Mouse (Mus musculus) left cerebral cortex, adult 2 months (tissue): ENCODE data around the gene Nme8. TPM values are rescaled to one million over a fixed set of nuclear protein-coding genes. Genes with fewer than 3 reads are reported as not detected.

Experiments
- DNase-seq, 2 experiments: peaks; one replicate each; pipeline ENCODE4 v3.0.0; 2021 to 2022; ENCODE audit warnings: low spot score in 2 of 2, mixed read lengths in 1 of 2; ENCODE audit errors: extremely low spot score in 1 of 2
- H3K27ac ChIP-seq: fragments of 200-600 bp; 2 replicates; pipeline ENCODE4 v1.8.1; 2022
- H3K4me3 ChIP-seq: fragments of 200-600 bp; 2 replicates; pipeline ENCODE4 v1.8.1; 2022
- CTCF ChIP-seq: fragments of 200-600 bp; IDR thresholded peaks from 2 replicates; pipeline ENCODE4 v1.8.1; 2022; ENCODE audit warnings: antibody characterized with exemption, mild to moderate bottlenecking, moderate library complexity
- intact Hi-C: fragments of 180-260 bp; cut with DNase I; formaldehyde crosslinking; loops from one replicate; pipeline ENCODE4 v1.15.1; 2025
- long read RNA-seq, 2 experiments: library from polyadenylated mRNA; stranded (forward); transcript quantifications; one replicate each; pipeline ENCODE4 v2.0.0; 2021; ENCODE audit warnings: borderline mapping rate in 2 of 2
- total RNA-seq, 2 experiments: library from RNA; stranded (reverse); gene quantifications; 2 replicates each; pipeline ENCODE4 v1.2.3; 2021

The Nme8 gene
- total RNA-seq, result not detected
- long read RNA-seq, experiment 1, result 0 reads
- long read RNA-seq, experiment 2, result 0 reads

- H3K27ac ChIP-seq, result no peak within 1 kb of the TSS
These were observed at the start of gene Nme8 for GRCm38 (mm10) chr13:19697790-19698189. Gene Nme8, minus strand, starts transcription at chr13:19697794.

GRCm38 (mm10) chr13:19745741-19746140, 48.1 kb upstream of the Nme8 start:
- DNase-seq, result no peak
- intact Hi-C loops, result no loop called here
- H3K4me3 ChIP-seq, result no peak overlapping the region
- H3K27ac ChIP-seq, result no peak overlapping the region
- no peak for TF ChIP-seq CTCF

More at GRCm38 (mm10) chr13:19697790-19698189, at the start of gene Nme8:
- intact Hi-C loops, result loop anchor here (1.0 to 10.0 kb wide), 4 partner anchors 575 to 1357 kb away; no protein-coding TSS in a partner anchor
- no peak for DNase-seq
- H3K4me3 ChIP-seq, result no peak within 1 kb of the TSS
- no peak for TF ChIP-seq CTCF

GRCm38 (mm10) chr13:19744536-19744935, 46.9 kb upstream of the Nme8 start:
- TF ChIP-seq CTCF, result no peak
- no peak overlapping the region for H3K27ac ChIP-seq
- intact Hi-C loops, result no loop called here
- no peak overlapping the region for H3K4me3 ChIP-seq
- no peak for DNase-seq

GRCm38 (mm10) chr13:19734597-19734996, 37.0 kb upstream of the Nme8 start:
- Histone ChIP-seq H3K4me3 (no peak overlapping the region), H3K27ac (no peak overlapping the region)
- no peak; the same call in 1 of the 2 replicates for TF ChIP-seq CTCF
- intact Hi-C loops, result no loop called here
- no peak for DNase-seq

GRCm38 (mm10) chr13:19730826-19731225, 33.2 kb upstream of the Nme8 start:
- Histone ChIP-seq H3K27ac (no peak overlapping the region), H3K4me3 (no peak overlapping the region)
- no peak for TF ChIP-seq CTCF
- DNase-seq, result no peak
- intact Hi-C loops, result no loop called here

- no peak for DNase-seq
- intact Hi-C loops, result no loop called here
- no peak for TF ChIP-seq CTCF
- H3K4me3 ChIP-seq, result no peak overlapping the region
- H3K27ac ChIP-seq, result no peak overlapping the region
These were observed 21.4 kb upstream of the Nme8 start for GRCm38 (mm10) chr13:19718954-19719353.

- intact Hi-C loops, result no loop called here
- no peak overlapping the region for H3K4me3 ChIP-seq
- no peak overlapping the region for H3K27ac ChIP-seq
- TF ChIP-seq CTCF, result no peak
- DNase-seq, result no peak
These were observed 19.6 kb upstream of the Nme8 start for GRCm38 (mm10) chr13:19717201-19717600.

- H3K27ac ChIP-seq, result no peak overlapping the region
- no peak for DNase-seq
- no peak for TF ChIP-seq CTCF
- no peak overlapping the region for H3K4me3 ChIP-seq
- intact Hi-C loops, result no loop called here
These were observed 6.2 kb upstream of the Nme8 start for GRCm38 (mm10) chr13:19703806-19704205.

- Histone ChIP-seq H3K4me3 (peak overlapping the region; percentile 13; the same call in 1 of the 2 replicates), H3K27ac (no peak overlapping the region)
- intact Hi-C loops, result no loop called here
- peak; percentile 52 to 59 for DNase-seq
- TF ChIP-seq CTCF, result no peak
These were observed 4.0 kb upstream of the Nme8 start for GRCm38 (mm10) chr13:19701443-19702078.

- no peak for TF ChIP-seq CTCF
- no peak for DNase-seq
- peak overlapping the region; percentile 13; the same call in 1 of the 2 replicates for H3K4me3 ChIP-seq
- H3K27ac ChIP-seq, result no peak overlapping the region
- intact Hi-C loops, result no loop called here
These were observed 3.3 kb upstream of the Nme8 start for GRCm38 (mm10) chr13:19700733-19701442.

GRCm38 (mm10) chr13:19698524-19699173, 1.1 kb upstream of the Nme8 start:
- TF ChIP-seq CTCF, result peak; percentile 90
- Histone ChIP-seq H3K27ac (no peak overlapping the region), H3K4me3 (no peak overlapping the region)
- DNase-seq, result no peak
- intact Hi-C loops, result loop anchor here (1.0 to 10.0 kb wide), 4 partner anchors 574 to 1356 kb away; no protein-coding TSS in a partner anchor

- no peak overlapping the region for H3K4me3 ChIP-seq
- intact Hi-C loops, result loop anchor here (10.0 kb wide), 2 partner anchors 774 to 1364 kb away; no protein-coding TSS in a partner anchor
- no peak overlapping the region for H3K27ac ChIP-seq
- TF ChIP-seq CTCF, result no peak
- no peak for DNase-seq
These were observed 7.2 kb downstream of the Nme8 start for GRCm38 (mm10) chr13:19690417-19690816.
